In the genomic region with DNA sequence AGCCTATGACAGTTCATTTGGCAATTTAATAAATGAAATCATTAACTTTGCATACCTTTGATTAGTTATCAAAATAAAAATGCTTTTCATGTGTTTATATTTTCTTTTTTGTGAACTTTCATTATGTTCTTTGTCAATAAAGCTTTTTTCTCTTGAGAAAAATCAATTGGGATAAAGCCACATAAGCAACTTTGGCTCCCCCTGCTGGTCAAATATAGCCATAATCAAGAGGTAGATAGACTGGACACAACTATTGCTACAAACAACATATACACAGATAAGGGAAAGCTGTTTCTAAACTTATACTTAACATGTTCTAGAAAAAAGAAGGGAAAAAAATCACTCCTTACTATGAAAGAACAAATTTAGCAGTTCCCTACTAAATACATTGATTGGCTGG, we compare ENCODE assay signal across 9 mouse cellular contexts. TPM values are rescaled to one million over a fixed set of nuclear protein-coding genes. Genes with fewer than 3 reads are reported as not detected.
DNase-seq lines count a peak whose midpoint lies in the region; ATAC-seq and TF ChIP-seq lines count a peak whose summit lies in the region.
"Had no signal": no experiment of that assay in that cellular context is flagged by ENCODE, and none has a peak within 500 bp of the region (broad histone marks: within the 10 kb centered on the region; RNA-seq: fewer than 3 reads in every experiment).

No protein-coding gene starts in this region.

- no peak overlapping the region for H3K4me2 ChIP-seq in neural tube, embryonic 11.5 days (ENCODE audit: low read depth)
- H3K4me2 ChIP-seq in limb, embryonic 14.5 days (replicated peaks; ENCODE audit: low read depth, low read length, severe bottlenecking): no peak overlapping the region
- H3K4me2 ChIP-seq: heart, embryonic 13.5 days had no signal

- H3K9me3 ChIP-seq in neural tube, embryonic 11.5 days (ENCODE audit: control insufficient read depth, low read length): no peaks in the 10 kb centered on the region
- no peaks in the 10 kb centered on the region for H3K9me3 ChIP-seq in limb, embryonic 14.5 days (ENCODE audit: control insufficient read depth, low read length)
- H3K9me3 ChIP-seq: heart, embryonic 13.5 days had no signal

- H3K27ac ChIP-seq in neural tube, embryonic 11.5 days (ENCODE audit: low read depth, low read length): no peak overlapping the region
- no peak overlapping the region for H3K27ac ChIP-seq in limb, embryonic 14.5 days (replicated peaks; ENCODE audit: low read depth, low read length)
- H3K27ac ChIP-seq: heart, embryonic 13.5 days had no signal

- H3K27me3 ChIP-seq in neural tube, embryonic 11.5 days (ENCODE audit: control insufficient read depth, insufficient read depth, low read length): no peaks in the 10 kb centered on the region
- H3K27me3 ChIP-seq in limb, embryonic 14.5 days (ENCODE audit: control insufficient read depth, insufficient read depth, low read length): no peaks in the 10 kb centered on the region
- H3K27me3 ChIP-seq: heart, embryonic 13.5 days had no signal

- no peaks in the 10 kb centered on the region for H3K4me1 ChIP-seq in neural tube, embryonic 11.5 days (ENCODE audit: control insufficient read depth, insufficient read depth, low read length)
- H3K4me1 ChIP-seq in limb, embryonic 14.5 days (ENCODE audit: control insufficient read depth, insufficient read depth, low read length): no peaks in the 10 kb centered on the region

- no peak for ATAC-seq in neural tube, embryonic 11.5 days (ENCODE audit: insufficient read depth, low FRiP score, low TSS enrichment)
- ATAC-seq in limb, embryonic 14.5 days (ENCODE audit: low FRiP score, low read depth): no peak

- H3K9ac ChIP-seq in neural tube, embryonic 11.5 days (ENCODE audit: low read length): no peak overlapping the region
- no peak overlapping the region for H3K9ac ChIP-seq in limb, embryonic 14.5 days (ENCODE audit: low read depth, low read length, severe bottlenecking)
- H3K9ac ChIP-seq: heart, embryonic 13.5 days had no signal

- no peak overlapping the region for H3K4me3 ChIP-seq in neural tube, embryonic 11.5 days (ENCODE audit: low read depth, low read length)
- no peak overlapping the region for H3K4me3 ChIP-seq in limb, embryonic 14.5 days (replicated peaks; ENCODE audit: low read length)
- H3K4me3 ChIP-seq: heart, embryonic 13.5 days had no signal

- no peaks in the 10 kb centered on the region; the same call in 1 of the 2 replicates for H3K36me3 ChIP-seq in neural tube, embryonic 11.5 days (ENCODE audit: control insufficient read depth, insufficient read depth, low read length)
- peaks cover 30% of the 10 kb centered on the region for H3K36me3 ChIP-seq in limb, embryonic 14.5 days (ENCODE audit: control insufficient read depth, insufficient read depth, low read length)

- DNase-seq in adrenal gland, adult (ENCODE audit: inconsistent age in 2 of 2, low spot score in 1 of 2): peak; percentile 23 to 89
- DNase-seq in adrenal gland, adult 8-10 months: no peak
- DNase-seq in neural tube, embryonic 11.5 days (ENCODE audit: low spot score): peak; percentile 49
- DNase-seq in neural tube, embryonic 10.5 days (ENCODE audit: extremely low spot score, low spot score): no peak
- peak; percentile 83 for DNase-seq in c-Kit-positive CD71-negative TER-119-negative erythroid progenitor cells, embryonic 14.5 days (ENCODE audit: low read depth)
- DNase-seq in gastrocnemius, postnatal 10 days: peak; percentile 48
- peak; percentile 86 for DNase-seq in limb, embryonic 14.5 days (ENCODE audit: low spot score)
- peak; percentile 54 to 71 for DNase-seq in spleen, postnatal 36 days (ENCODE audit: low spot score in 2 of 2)

- no peak for TF ChIP-seq POLR2A in limb, embryonic 14.5 days (IDR thresholded peaks at IDR 0.05; ENCODE audit: borderline replicate concordance, extremely low read depth, insufficient read depth, insufficient read length)

RNA-seq across cellular contexts. Expression of gene Kansl1, which starts 7.1 kb away (rescaled TPM):
- total RNA-seq in adrenal gland, adult 8-10 months (2022): 10 to 100 TPM; 49.5 to 71.3 (median 64.1) TPM
- 34.9 and 35.9 TPM in 2 replicates for polyA plus RNA-seq in neural tube, embryonic 11.5 days (2014; fragmentation: Nextera tagmentation; extraction: Ambion mirVana)
- total RNA-seq in gastrocnemius, postnatal 10 days (2021): 10 to 100 TPM; 22.7 to 28.9 TPM
- 91.7 and 123 TPM in 2 replicates for polyA plus RNA-seq in limb, embryonic 14.5 days (2012; rRNA removed)
- polyA plus RNA-seq in limb, embryonic 14.5 days (2014; fragmentation: Nextera tagmentation; extraction: Ambion mirVana): 27.0 and 33.2 TPM in 2 replicates

Comparison
In these comparisons a context has a peak if more than half of its experiments do, and no peak if none do; other contexts are left out.
1. DNase-seq: peak in adrenal gland, adult (2 of 2), neural tube, embryonic 11.5 days (single experiment), c-Kit-positive CD71-negative TER-119-negative erythroid progenitor cells, embryonic 14.5 days (single experiment), gastrocnemius, postnatal 10 days (single experiment), limb, embryonic 14.5 days (single experiment) and spleen, postnatal 36 days (2 of 2); none in adrenal gland, adult 8-10 months (single experiment) and neural tube, embryonic 10.5 days (single experiment).